ENCODE assay signal across 15 mouse cellular contexts in genomic region chr9:83616586-83617081, GRCm38 (mm10).
A peak's percentile ranks its signal among the peaks of the same experiment; 100 is the strongest.
DNase-seq lines count a peak whose midpoint lies in the region; ATAC-seq and TF ChIP-seq lines count a peak whose summit lies in the region.
"Had no signal": no experiment of that assay in that cellular context is flagged by ENCODE, and none has a peak within 500 bp of the region (broad histone marks: within the 10 kb centered on the region; RNA-seq: fewer than 3 reads in every experiment).

No protein-coding gene starts in this region.

- peaks cover 16% of the 10 kb centered on the region for H3K4me1 ChIP-seq in heart, embryonic 13.5 days
- peaks cover 13% of the 10 kb centered on the region for H3K4me1 ChIP-seq in lung, embryonic 16.5 days (replicated peaks; ENCODE audit: control insufficient read depth, insufficient read depth, low read length)
- no peaks in the 10 kb centered on the region for H3K4me1 ChIP-seq in lung, adult 2 months (ENCODE audit: control insufficient read depth, insufficient read depth, low read length)
- H3K4me1 ChIP-seq in embryonic facial prominence, embryonic 11.5 days (ENCODE audit: control insufficient read depth, insufficient read depth, low read length): no peaks in the 10 kb centered on the region; the same call in 1 of the 2 replicates
- H3K4me1 ChIP-seq in limb, embryonic 10.5 days: peaks cover 26% of the 10 kb centered on the region

- H3K27ac ChIP-seq in heart, embryonic 13.5 days (replicated peaks): peak overlapping the region; percentile 49
- H3K27ac ChIP-seq in lung, embryonic 16.5 days (ENCODE audit: low read length): peak overlapping the region; percentile 43; the same call in 1 of the 2 replicates
- H3K27ac ChIP-seq in embryonic facial prominence, embryonic 11.5 days (replicated peaks; ENCODE audit: low read depth, low read length): no peak overlapping the region
- 0 out of 2 replicates have a peak overlapping the region, but pooled peaks have one; percentile 25 for H3K27ac ChIP-seq in limb, embryonic 10.5 days
- H3K27ac ChIP-seq: limb, embryonic 13.5 days; midbrain, embryonic 12.5 days had no signal

- 15% methylated on average over 7 of the region's 7 CpGs for WGBS in heart, embryonic 13.5 days
- WGBS in lung, embryonic 16.5 days: 10% methylated on average over 7 of the region's 7 CpGs
- 11% methylated on average over 7 of the region's 7 CpGs for WGBS in lung, adult 2 months
- 25% methylated on average over 7 of the region's 7 CpGs for WGBS in embryonic facial prominence, embryonic 11.5 days
- WGBS in limb, embryonic 10.5 days: 43% methylated on average over 7 of the region's 7 CpGs

- no peaks in the 10 kb centered on the region for H3K36me3 ChIP-seq in heart, embryonic 13.5 days
- no peaks in the 10 kb centered on the region for H3K36me3 ChIP-seq in lung, embryonic 16.5 days (ENCODE audit: control insufficient read depth, insufficient read depth, low read length)
- no peaks in the 10 kb centered on the region for H3K36me3 ChIP-seq in embryonic facial prominence, embryonic 11.5 days (replicated peaks; ENCODE audit: control insufficient read depth, insufficient read depth, low read depth, low read length)
- H3K36me3 ChIP-seq in limb, embryonic 10.5 days: no peaks in the 10 kb centered on the region
- H3K36me3 ChIP-seq: limb, embryonic 13.5 days; midbrain, embryonic 12.5 days had no signal

- ATAC-seq in heart, embryonic 13.5 days (ENCODE audit: extremely low read depth, insufficient number of reproducible peaks, low FRiP score, low TSS enrichment): no peak; the same call in 1 of the 2 replicates
- ATAC-seq in lung, embryonic 16.5 days (ENCODE audit: low read depth): peak; percentile 42
- 0 out of 2 replicates have a peak, but pooled peaks have one; percentile 29 for ATAC-seq in embryonic facial prominence, embryonic 11.5 days (replicated peaks; ENCODE audit: insufficient number of reproducible peaks, low FRiP score, low TSS enrichment, low read depth)

- intact Hi-C loops in heart, postnatal 36 days (cut with DNase I): no loop called here
- intact Hi-C loops in left cerebral cortex, postnatal 25 days (cut with DNase I): no loop called here

- no peaks in the 10 kb centered on the region for H3K27me3 ChIP-seq in heart, embryonic 13.5 days (replicated peaks)
- no peaks in the 10 kb centered on the region for H3K27me3 ChIP-seq in lung, embryonic 16.5 days (ENCODE audit: control insufficient read depth, insufficient read depth, low read depth, low read length)
- no peaks in the 10 kb centered on the region for H3K27me3 ChIP-seq in embryonic facial prominence, embryonic 11.5 days (ENCODE audit: control insufficient read depth, insufficient read depth, low read length)
- no peaks in the 10 kb centered on the region for H3K27me3 ChIP-seq in limb, embryonic 10.5 days (ENCODE audit: low read depth, poor library complexity, severe bottlenecking)
- H3K27me3 ChIP-seq: limb, embryonic 13.5 days had no signal

- DNase-seq in heart, postnatal 36 days: no peak
- no peak for DNase-seq in lung, adult 2 months
- no peak for DNase-seq in embryonic facial prominence, embryonic 11.5 days (ENCODE audit: low spot score)
- DNase-seq in limb, embryonic 10.5 days (ENCODE audit: low spot score): no peak
- no peak for DNase-seq in left cerebral cortex, postnatal 25 days (ENCODE audit: low spot score in 2 of 2)
- DNase-seq in thymus, postnatal 25 days: no peak
- DNase-seq: cerebellum, postnatal 36 days; gastrocnemius, postnatal 25 days; kidney, postnatal 36 days; layer of hippocampus, postnatal 36 days; thymus, postnatal 4 days had no signal

- peak overlapping the region; percentile 18; the same call in 1 of the 2 replicates for H3K4me3 ChIP-seq in heart, embryonic 13.5 days
- no peak overlapping the region for H3K4me3 ChIP-seq in lung, embryonic 16.5 days (ENCODE audit: low read length)
- H3K4me3 ChIP-seq in lung, adult 2 months (replicated peaks; ENCODE audit: extremely low read depth, low read depth, low read length): no peak overlapping the region
- H3K4me3 ChIP-seq in embryonic facial prominence, embryonic 11.5 days (ENCODE audit: low read depth, low read length): no peak overlapping the region
- H3K4me3 ChIP-seq in limb, embryonic 10.5 days: no peak overlapping the region
- H3K4me3 ChIP-seq: limb, embryonic 13.5 days; midbrain, embryonic 12.5 days had no signal

- TF ChIP-seq CTCF in lung, adult 2 months (IDR thresholded peaks at IDR 0.05; ENCODE audit: insufficient read depth, low read length): no peak

- no peaks in the 10 kb centered on the region for H3K9me3 ChIP-seq in heart, embryonic 13.5 days
- H3K9me3 ChIP-seq in lung, embryonic 16.5 days (ENCODE audit: control insufficient read depth, low read length): no peaks in the 10 kb centered on the region
- no peaks in the 10 kb centered on the region for H3K9me3 ChIP-seq in embryonic facial prominence, embryonic 11.5 days (replicated peaks; ENCODE audit: control insufficient read depth, low read length)
- no peaks in the 10 kb centered on the region for H3K9me3 ChIP-seq in limb, embryonic 10.5 days (replicated peaks)
- H3K9me3 ChIP-seq: limb, embryonic 13.5 days; midbrain, embryonic 12.5 days had no signal

- H3K4me2 ChIP-seq in heart, embryonic 13.5 days: peak overlapping the region; percentile 42
- H3K4me2 ChIP-seq in lung, embryonic 16.5 days (ENCODE audit: low read depth, low read length): peak overlapping the region; percentile 26
- H3K4me2 ChIP-seq in embryonic facial prominence, embryonic 11.5 days (ENCODE audit: low read depth, low read length): no peak overlapping the region
- H3K4me2 ChIP-seq: limb, embryonic 13.5 days; midbrain, embryonic 12.5 days had no signal

- peak overlapping the region; percentile 34; the same call in 1 of the 2 replicates for H3K9ac ChIP-seq in heart, embryonic 13.5 days
- no peak overlapping the region for H3K9ac ChIP-seq in lung, embryonic 16.5 days (ENCODE audit: low read length)
- H3K9ac ChIP-seq in embryonic facial prominence, embryonic 11.5 days (replicated peaks; ENCODE audit: low read length): no peak overlapping the region
- H3K9ac ChIP-seq: limb, embryonic 13.5 days; midbrain, embryonic 12.5 days had no signal

- no peak for TF ChIP-seq POLR2A in lung, adult 2 months (IDR thresholded peaks at IDR 0.05; ENCODE audit: borderline replicate concordance, extremely low read depth, low read depth, low read length)
